ENCODE assay signal across 9 mouse cellular contexts in the genomic region with DNA sequence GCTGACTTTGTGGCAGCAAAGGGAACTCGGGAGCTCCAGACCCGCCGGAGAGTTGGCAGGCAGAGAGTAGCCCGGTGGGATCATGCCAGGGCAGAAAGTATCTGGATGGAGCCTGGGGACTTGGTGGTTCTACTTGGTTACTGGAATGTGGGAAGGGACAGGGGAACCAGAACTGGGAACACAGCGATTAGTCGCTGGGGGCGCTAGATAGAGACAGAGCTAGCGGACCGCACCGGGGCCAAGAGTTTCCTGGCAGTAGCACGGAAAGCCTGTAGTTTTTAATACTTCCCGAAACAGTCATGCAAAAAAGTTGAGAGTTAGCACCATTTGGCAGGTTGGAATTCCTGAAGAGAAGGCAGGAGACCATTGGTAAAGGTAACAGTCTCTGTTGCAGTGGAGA. TPM values are rescaled to one million over a fixed set of nuclear protein-coding genes. Genes with fewer than 3 reads are reported as not detected.
DNase-seq lines count a peak whose midpoint lies in the region; ATAC-seq and TF ChIP-seq lines count a peak whose summit lies in the region.
"Had no signal": no experiment of that assay in that cellular context is flagged by ENCODE, and none has a peak within 500 bp of the region (broad histone marks: within the 10 kb centered on the region; RNA-seq: fewer than 3 reads in every experiment).

No protein-coding gene starts in this region.

- no peak overlapping the region for H3K27ac ChIP-seq in lung, postnatal 0 days (ENCODE audit: low read length)
- H3K27ac ChIP-seq: hindbrain, embryonic 15.5 days had no signal

- TF ChIP-seq EP300 in lung, postnatal 0 days (IDR thresholded peaks at IDR 0.05): no peak

- no peak overlapping the region for H3K4me3 ChIP-seq in lung, postnatal 0 days (ENCODE audit: low read depth, low read length)
- H3K4me3 ChIP-seq: hindbrain, embryonic 15.5 days had no signal

- no peaks in the 10 kb centered on the region for H3K9me3 ChIP-seq in lung, postnatal 0 days (ENCODE audit: low read length)
- H3K9me3 ChIP-seq: hindbrain, embryonic 15.5 days had no signal

- no peaks in the 10 kb centered on the region for H3K4me1 ChIP-seq in lung, postnatal 0 days (ENCODE audit: insufficient read depth, low read depth, low read length)

- TF ChIP-seq CTCF in lung, postnatal 0 days (IDR thresholded peaks at IDR 0.05): peak; percentile 59

- no peak overlapping the region for H3K4me2 ChIP-seq in lung, postnatal 0 days (replicated peaks; ENCODE audit: low read depth, low read length)
- H3K4me2 ChIP-seq: hindbrain, embryonic 15.5 days had no signal

- peak; percentile 43 for DNase-seq in gastrocnemius, postnatal 10 days
- no peak for DNase-seq in gastrocnemius, postnatal 36 days
- DNase-seq in ES-CJ7 (ENCODE audit: low read depth, low spot score): peak; percentile 79
- DNase-seq in embryo, embryonic 11 days: peak; percentile 42
- peak; percentile 64 for DNase-seq in kidney, adult 11 months
- peak; percentile 63 for DNase-seq in lung, postnatal 0 days (ENCODE audit: low spot score)
- DNase-seq in frontal cortex, adult 2 months (ENCODE audit: extremely low spot score in 1 of 2, low spot score in 1 of 2): no peak
- no peak for DNase-seq in layer of hippocampus, adult 9-11 months

- H3K36me3 ChIP-seq in lung, postnatal 0 days (ENCODE audit: insufficient read depth, low read length): no peaks in the 10 kb centered on the region
- H3K36me3 ChIP-seq: hindbrain, embryonic 15.5 days had no signal

- H3K27me3 ChIP-seq in lung, postnatal 0 days (replicated peaks; ENCODE audit: insufficient read depth, low read length): no peaks in the 10 kb centered on the region
- H3K27me3 ChIP-seq: hindbrain, embryonic 15.5 days had no signal

- 0 out of 2 replicates have a peak, but pooled peaks have one; percentile 25 for ATAC-seq in lung, postnatal 0 days

- no peak overlapping the region for H3K9ac ChIP-seq in lung, postnatal 0 days (replicated peaks; ENCODE audit: low read depth)
- H3K9ac ChIP-seq: hindbrain, embryonic 15.5 days had no signal

- intact Hi-C loops in gastrocnemius, postnatal 36 days (cut with DNase I): no loop called here

- WGBS in lung, postnatal 0 days: 20% methylated on average over 12 of the region's 12 CpGs

RNA-seq across cellular contexts. Expression of a gene that starts 5.7 kb away (rescaled TPM):
- total RNA-seq in gastrocnemius, postnatal 10 days (2021): 1 to 10 TPM; 3.3 to 3.6 TPM
- total RNA-seq in gastrocnemius, postnatal 36 days (2021): 1 to 10 TPM; 3.0 to 3.2 TPM
- polyA plus RNA-seq in lung, postnatal 0 days (2015; fragmentation: Nextera tagmentation; extraction: Ambion mirVana): 5.4 and 5.5 TPM in 2 replicates
- polyA plus RNA-seq in frontal cortex, adult 2 months (2012; rRNA removed): 4.8 and 4.9 TPM in 2 replicates

RNA-seq across cellular contexts. Expression of a gene that starts 17.7 kb away (rescaled TPM):
- total RNA-seq in gastrocnemius, postnatal 10 days (2021): not detected
- not detected for total RNA-seq in gastrocnemius, postnatal 36 days (2021)
- polyA plus RNA-seq in lung, postnatal 0 days (2015; fragmentation: Nextera tagmentation; extraction: Ambion mirVana): 1.6 and 2.1 TPM in 2 replicates
- 0.04 and 0.06 TPM in 2 replicates for polyA plus RNA-seq in frontal cortex, adult 2 months (2012; rRNA removed)

RNA-seq across cellular contexts. Expression of a gene that starts 37.5 kb away (rescaled TPM):
- total RNA-seq in gastrocnemius, postnatal 10 days (2021): 100 to 1,000 TPM in 1 of 2 experiments, 10 to 100 TPM in 1; 90.0 to 126 TPM
- total RNA-seq in gastrocnemius, postnatal 36 days (2021): 10 to 100 TPM; 28.0 to 28.4 TPM
- 347 and 352 TPM in 2 replicates for polyA plus RNA-seq in lung, postnatal 0 days (2015; fragmentation: Nextera tagmentation; extraction: Ambion mirVana)
- 107 and 111 TPM in 2 replicates for polyA plus RNA-seq in frontal cortex, adult 2 months (2012; rRNA removed)

Comparison
In these comparisons a context has a peak if more than half of its experiments do, and no peak if none do; other contexts are left out.
1. DNase-seq: peak in gastrocnemius, postnatal 10 days (single experiment), ES-CJ7 (single experiment), embryo, embryonic 11 days (single experiment), kidney, adult 11 months (single experiment) and lung, postnatal 0 days (single experiment); none in gastrocnemius, postnatal 36 days (0 of 2), frontal cortex, adult 2 months (0 of 2) and layer of hippocampus, adult 9-11 months (single experiment).